Mouse (Mus musculus) spleen, adult 18-20 months (tissue): ENCODE measurements around the gene Slc27a4.
"Not testable (repeated sequence)": the region's sequence is repeated elsewhere in the genome, so short reads cannot be mapped to it uniquely, and the experiment has no call there.

Experiments used
- DNase-seq, 2 experiments: peaks; one replicate each; pipeline ENCODE4 v3.0.0; 2022; ENCODE audit warnings: mixed read lengths in 2 of 2

The Slc27a4 gene

GRCm38 (mm10) chr2:29802075-29802826 is at the start of gene Slc27a4:
Gene Slc27a4, plus strand, starts transcription at chr2:29802634.
- peak; percentile 89 to 98 for DNase-seq

- DNase-seq = no peak
These were observed 46.7 kb upstream of the Slc27a4 start for GRCm38 (mm10) chr2:29755693-29756092.

- peak in 1 of 2 experiments; percentile 62 for DNase-seq
These were observed 37.6 kb upstream of the Slc27a4 start for GRCm38 (mm10) chr2:29764831-29765230.

GRCm38 (mm10) chr2:29767976-29768709 is 34.3 kb upstream of the Slc27a4 start:
- no peak for DNase-seq

DNA sequence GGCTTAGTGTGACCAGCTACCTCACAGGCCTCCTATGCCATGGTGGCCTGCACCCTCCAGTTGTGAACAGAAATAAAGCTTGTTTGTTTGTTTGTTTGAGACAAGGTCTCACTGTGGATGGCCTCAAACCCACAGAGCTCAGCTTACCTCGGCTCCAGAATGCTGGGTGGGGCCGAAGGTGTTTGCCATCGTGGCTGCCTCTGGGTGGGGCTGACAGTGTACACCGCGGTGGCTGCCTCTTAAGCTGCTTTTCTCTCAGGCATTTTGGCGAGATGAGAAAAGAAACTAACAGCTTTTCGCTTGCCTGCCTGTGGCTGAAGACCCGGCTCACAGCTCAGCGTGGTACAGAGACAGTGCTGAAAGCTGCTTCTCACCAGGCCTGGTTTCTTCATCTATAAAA is 33.5 kb upstream of the Slc27a4 start:
- no peak for DNase-seq

- DNase-seq = no peak
These were observed 32.3 kb upstream of the Slc27a4 start for GRCm38 (mm10) chr2:29770162-29770561.

DNA sequence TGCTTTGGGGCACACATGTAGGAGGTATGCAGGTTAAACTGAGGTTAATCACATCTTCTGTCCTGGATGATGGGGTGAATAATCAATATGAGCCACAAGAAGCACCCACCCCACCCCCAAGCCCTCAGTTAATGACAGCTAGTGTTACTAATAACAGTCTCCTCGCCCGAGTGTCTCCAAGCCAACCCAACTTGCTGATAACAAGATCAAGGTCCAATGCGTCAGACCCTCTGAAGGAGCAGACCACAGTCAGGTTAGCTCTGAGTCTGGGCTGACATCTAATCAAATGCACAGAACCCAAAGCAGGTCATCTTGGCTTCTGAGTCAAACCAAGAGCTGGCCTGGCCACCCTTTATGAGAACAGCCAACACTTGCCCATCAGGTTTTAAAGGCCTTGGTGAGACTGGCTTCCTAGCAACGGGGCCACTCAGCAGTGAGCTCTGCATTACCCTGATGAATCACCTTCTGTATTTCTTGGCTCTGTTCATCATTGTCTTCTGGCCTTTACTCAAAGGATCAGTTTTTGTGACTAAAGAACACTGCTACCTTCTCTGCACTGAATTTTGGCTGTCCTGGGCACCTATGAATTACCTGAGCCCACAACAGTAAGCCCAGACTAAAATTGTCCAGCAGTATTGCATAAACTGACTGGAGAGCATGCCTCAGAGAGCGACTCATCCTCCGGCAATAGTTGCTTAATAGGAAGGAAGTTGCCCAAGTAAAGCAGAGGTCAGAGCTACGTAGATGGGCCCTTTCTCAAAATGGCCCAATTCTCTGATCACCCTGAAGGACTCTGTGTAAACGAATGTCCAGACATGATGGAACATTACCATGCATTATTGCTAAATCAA is 30.6 kb upstream of the Slc27a4 start:
- no peak for DNase-seq

DNA sequence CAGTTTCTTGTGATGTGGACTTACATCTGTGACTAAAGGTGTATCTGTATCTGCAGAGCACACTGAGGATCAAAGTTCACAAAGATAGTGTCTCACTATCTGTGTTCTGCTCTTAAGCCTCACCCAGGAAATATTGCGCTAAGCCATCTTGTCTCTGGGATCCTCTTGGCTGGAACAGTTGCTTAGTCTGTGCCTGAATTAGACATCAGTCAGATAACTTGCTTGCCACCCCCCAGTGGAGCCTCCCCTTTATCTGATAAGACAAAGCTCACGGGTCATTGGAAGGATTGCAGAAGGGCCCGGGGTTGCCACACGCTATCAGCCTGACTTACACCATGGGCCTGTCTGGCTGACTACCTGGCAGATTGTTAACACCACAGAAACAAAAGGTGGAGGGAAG is 29.1 kb upstream of the Slc27a4 start:
- DNase-seq = no peak

DNA sequence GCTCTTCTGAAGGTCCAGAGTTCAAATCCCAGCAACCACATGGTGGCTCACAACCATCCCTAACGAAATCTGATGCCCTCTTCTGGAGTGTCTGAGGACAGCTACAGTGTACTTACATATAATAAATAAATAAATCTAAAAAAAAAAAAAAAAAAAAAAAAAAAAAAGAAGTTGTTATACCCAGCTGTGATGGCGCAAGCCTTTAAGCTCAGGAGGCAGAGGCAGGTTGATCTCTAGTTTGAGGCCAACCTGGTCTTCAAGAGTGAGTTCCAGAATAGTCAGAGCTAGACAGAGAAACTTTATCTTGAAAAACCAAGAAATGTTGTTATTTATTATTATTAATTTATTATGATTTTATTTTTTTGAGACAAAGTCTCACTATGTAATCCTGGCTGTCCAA is 21.2 kb upstream of the Slc27a4 start:
- DNase-seq = not testable (repeated sequence)

DNA sequence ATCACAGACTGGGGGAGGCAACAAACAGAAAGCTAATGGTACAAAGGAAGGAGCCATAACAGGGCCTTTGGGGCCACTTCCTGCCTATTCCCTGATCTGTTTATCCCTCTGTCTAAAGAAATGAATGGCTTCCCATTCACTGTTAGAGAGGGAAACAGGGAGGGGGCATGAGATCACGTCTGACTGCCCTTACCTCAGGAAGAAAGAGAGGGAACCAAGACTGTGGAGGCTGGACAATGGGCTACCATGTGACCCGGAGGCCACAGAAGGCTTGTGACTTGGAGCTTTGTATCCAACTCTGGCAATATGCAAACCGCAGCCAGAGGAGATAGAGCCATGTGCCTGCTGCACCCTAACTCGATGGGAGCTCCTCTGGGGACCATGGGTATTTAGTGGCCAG is 18.1 kb upstream of the Slc27a4 start:
- no peak for DNase-seq

- DNase-seq = peak; percentile 72 to 81
These were observed 15.1 kb upstream of the Slc27a4 start, which contains the start of gene Coq4 for GRCm38 (mm10) chr2:29787104-29787917. Gene Coq4, plus strand, starts transcription at chr2:29787493.

DNA sequence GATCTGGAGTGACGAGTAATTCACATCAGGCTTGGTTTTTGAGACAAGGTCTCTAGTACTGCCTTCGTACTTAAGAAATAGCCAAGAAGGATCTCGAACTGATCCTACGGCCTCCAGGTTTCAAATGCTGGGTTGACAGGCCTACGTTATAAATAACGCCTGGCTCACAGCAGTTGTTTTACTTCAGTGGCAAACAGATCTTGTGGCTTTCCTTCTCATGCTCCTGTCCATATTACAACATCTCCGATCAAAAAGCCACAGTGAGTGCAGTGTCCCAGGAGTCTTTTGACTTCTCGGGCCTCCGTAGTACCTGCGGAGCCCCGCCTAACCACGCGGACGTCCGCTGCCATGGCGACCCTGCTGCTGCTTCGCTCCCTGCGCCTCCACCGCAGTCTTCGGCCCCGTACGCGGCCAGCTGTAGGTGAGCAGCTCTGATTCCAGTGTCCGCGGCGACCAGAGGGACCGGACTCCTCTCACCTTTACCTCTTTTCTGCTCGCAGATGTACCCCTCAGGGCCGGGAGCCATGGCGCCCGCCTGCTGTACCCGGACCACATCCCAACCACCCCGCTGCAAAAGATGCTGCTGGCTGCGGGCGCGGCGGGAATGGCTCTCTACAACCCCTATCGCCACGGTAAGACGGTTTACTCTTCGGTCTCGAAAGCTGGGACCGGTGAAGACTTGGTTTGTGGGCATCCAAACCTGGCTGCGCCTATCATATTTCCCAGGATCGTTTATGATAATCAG is 14.3 kb upstream of the Slc27a4 start, which contains the start of gene Trub2:
Gene Trub2, minus strand, starts transcription at position 566 of the 745 bp plus-strand sequence.
- peak; percentile 70 to 79 for DNase-seq

GRCm38 (mm10) chr2:29792772-29793487 is 9.5 kb upstream of the Slc27a4 start:
- no peak for DNase-seq

DNA sequence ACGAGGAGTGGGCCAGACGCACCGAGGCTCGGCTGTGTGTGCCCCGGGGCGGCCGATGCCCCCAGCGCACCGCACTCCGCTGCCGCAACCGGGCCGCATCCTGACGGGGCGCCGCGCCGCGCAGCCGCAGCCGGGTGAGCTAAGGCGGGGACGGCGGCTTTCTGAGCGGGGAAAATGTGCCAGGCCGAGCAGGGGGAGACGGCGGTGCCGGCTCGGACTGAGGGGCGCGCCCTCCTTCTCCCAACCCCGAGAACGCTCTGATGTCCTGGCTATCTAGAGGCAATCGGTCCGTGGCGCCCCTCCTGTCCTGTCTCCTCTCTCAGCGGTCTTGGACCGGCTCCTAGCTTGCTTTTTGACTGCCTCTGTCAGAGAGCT is 380 bp downstream of the Slc27a4 start:
- DNase-seq = no peak

DNA sequence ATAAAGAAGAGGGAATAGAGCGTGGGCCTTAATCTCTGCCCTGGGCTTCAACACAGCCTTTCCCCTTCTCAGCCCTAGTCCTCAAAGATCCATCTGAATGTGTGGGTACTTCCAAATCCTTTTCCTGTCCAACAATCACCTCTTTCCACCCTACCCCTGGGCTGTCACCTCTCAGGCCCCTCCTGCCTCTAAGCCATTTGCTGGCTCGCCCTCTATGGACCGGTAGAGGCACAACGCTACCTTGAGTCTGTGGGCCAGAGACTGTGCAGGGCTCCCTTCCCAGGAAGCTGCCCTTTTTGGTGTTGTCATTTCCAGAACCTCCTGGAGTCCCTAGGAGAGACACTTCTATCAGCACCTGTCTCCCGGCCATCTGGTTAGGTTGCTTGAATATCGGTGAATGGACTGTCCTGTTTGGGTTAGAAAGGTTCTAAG is 982 bp downstream of the Slc27a4 start:
- no peak for DNase-seq

DNA sequence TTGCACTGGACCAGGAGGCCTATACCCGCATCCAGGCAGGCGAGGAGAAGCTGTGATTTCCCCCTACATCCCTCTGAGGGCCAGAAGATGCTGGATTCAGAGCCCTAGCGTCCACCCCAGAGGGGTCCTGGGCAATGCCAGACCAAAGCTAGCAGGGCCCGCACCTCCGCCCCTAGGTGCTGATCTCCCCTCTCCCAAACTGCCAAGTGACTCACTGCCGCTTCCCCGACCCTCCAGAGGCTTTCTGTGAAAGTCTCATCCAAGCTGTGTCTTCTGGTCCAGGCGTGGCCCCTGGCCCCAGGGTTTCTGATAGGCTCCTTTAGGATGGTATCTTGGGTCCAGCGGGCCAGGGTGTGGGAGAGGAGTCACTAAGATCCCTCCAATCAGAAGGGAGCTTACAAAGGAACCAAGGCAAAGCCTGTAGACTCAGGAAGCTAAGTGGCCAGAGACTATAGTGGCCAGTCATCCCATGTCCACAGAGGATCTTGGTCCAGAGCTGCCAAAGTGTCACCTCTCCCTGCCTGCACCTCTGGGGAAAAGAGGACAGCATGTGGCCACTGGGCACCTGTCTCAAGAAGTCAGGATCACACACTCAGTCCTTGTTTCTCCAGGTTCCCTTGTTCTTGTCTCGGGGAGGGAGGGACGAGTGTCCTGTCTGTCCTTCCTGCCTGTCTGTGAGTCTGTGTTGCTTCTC is 13.4 kb downstream of the Slc27a4 start:
- DNase-seq = no peak

- peak; percentile 51 to 80 for DNase-seq
These were observed 15.2 kb downstream of the Slc27a4 start for GRCm38 (mm10) chr2:29817426-29818232.

DNA sequence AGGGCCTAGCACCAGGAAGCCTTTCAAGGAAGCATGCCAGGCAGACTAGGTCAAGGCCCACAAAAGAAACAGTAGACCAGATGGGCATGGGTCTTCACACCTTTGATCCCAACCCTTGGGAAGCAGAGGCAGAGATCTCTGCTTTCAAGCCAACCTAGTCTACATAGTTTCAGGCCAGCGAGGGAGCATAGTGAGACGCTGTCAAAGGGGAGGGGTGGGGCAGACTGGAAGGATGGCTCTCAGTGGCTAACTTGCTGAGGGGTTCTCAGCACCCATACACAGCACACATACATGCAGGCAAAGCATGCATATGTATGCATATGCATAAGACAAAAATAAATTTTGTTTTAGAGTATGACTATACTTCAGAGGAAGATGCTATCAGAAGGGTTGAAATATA is 16.9 kb downstream of the Slc27a4 start:
- DNase-seq = no peak
